Mouse (Mus musculus) embryo, embryonic 10.5 days (tissue): ENCODE results near the gene Gpsm1.
A peak's percentile ranks its signal among the peaks of the same experiment; 100 is the strongest.

Experiments used
- DNase-seq: peaks from one replicate; pipeline ENCODE4 v3.0.0-alpha.2; 2015; ENCODE audit warnings: low spot score

The Gpsm1 gene

DNA sequence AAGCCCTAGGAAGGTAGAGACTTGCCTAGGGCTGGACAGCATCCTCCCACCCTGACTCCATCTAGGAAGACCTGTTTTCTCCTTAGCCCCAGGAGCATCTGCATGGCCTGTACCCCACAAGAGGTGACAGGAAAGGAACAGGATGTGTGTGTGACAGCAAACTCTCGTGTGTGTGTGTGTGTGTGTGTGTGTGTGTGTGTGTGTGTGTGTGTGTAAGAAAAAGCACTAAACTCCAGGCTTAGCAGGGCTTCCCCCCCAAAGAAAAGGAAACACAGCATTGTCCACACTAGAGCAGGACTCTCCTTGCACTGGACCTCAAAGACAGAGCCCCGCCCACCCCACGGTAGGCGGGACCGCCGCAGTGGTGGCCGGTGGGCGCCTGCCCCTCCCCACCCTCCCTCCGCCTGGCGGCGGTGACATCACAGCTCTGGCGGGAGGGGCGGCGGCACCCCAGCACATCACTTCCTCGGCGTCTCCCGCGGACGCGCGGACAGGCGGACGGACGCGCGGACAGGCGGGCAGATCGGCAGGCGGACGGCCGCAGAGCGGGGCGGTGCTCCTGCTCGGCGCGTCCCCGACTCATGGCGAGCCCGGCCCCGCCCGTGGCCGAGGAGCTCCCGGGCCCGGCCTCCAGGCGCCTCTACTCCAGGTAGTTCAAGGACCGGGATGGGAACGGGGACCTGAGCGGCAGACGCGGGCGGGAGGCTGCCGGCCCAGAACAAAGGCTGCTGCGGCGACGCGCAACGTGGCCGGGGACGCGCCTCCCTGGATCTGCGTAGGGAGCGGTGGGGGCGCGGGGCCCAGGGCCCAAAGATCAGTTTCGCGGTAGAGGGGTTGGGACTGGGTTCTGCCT lies at the start of gene Gpsm1:
Gene Gpsm1, plus strand, starts transcription at position 444 of the 853 bp plus-strand sequence.
- peak; percentile 94 for DNase-seq

DNA sequence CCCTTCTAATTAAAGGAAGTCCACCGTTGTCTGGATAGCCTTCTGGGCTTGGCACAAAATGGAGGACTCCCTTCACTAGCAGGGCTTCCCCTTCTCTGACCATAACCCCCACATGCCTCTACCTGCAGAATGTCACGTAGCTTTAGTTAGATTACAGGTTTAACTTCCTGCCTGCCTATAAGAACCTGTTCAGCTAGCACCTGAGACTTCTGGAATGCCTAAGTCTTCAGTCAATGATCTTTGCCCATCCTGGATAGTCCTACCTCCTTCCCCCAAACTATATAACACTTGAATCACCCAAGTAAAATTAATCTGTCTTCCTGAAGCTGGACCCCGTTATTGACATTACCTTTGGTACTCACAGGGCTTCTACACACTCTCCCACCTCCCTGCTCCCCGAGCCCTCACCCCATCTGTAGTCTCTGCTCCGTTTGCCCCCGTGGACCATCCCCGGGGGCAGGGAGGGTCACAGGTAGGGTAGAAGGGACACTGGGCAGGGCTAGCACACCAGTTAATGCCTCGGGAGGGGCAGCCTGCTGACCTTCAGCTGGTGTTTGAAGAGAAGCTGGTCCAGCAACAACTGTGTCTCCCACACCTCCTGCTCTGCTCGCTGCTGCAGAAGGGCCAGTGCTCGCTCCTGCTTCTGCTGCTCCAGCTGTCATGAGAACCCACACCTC lies 49.1 kb upstream of the Gpsm1 start:
- no peak for DNase-seq

- no peak for DNase-seq
These were observed 47.1 kb upstream of the Gpsm1 start for GRCm38 (mm10) chr2:26268216-26268615.

DNA sequence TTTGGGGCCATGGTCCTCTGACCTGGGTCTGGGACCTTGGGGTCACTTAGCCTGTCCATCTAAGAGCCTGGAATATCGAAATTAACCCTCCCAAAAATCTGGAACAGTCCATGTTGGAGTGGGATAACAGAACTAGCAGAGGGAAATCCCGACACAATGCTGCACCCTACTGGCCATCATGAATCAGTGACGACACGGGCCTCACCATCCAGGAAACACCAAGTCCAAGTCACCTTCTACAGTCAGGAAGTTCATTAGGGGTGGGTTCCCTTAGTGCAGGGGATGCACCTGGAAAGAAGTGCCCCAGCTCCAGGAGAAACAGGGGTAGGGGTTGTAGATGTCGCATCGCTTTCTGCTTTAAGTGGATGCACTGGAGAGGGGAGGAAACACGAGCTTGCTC lies 41.7 kb upstream of the Gpsm1 start:
- peak; percentile 88 for DNase-seq

- DNase-seq, result no peak
These were observed 35.6 kb upstream of the Gpsm1 start for GRCm38 (mm10) chr2:26279712-26280111.

DNA sequence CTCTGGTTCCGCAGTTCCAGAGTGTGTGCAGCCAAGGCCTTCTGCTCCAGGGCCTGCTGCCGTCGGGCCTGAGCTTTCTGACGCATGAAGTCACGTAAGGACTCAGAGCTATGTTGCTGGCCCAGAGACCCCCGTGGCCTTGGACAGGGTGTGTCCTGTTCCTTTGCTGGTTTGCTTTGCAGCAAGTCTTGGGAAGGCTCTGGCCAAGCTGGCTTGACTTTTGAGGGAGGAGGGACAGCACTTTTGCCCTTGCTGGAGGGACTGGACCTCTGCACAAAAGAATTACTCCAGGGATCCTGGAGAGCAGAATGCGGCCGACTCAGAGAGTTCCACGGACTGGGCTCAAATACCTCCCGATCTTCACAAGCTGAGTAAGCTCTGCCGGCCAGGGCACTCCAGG lies 34.7 kb upstream of the Gpsm1 start:
- DNase-seq, result no peak

DNA sequence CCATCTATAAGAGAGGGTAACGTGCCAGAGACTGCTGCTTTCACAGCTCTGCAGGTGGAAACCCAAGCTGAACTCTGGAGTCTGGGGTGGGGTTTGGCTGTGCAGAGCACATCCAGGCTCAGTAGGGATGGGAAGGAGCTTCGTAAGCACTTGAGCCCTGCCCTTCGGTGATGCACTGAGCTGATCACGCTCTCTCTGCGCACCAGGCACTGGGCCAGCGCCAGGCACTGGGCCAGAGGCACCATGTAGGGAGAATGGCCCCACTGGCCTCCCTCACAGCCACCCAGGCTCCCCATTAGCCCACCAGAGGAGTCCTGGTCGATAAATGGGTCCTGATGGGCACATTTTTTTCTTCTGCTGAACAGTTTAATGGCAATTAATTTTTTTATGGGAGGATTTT lies 29.5 kb upstream of the Gpsm1 start:
- DNase-seq, result no peak

GRCm38 (mm10) chr2:26286391-26286790 lies 28.9 kb upstream of the Gpsm1 start:
- peak; percentile 66 for DNase-seq

DNA sequence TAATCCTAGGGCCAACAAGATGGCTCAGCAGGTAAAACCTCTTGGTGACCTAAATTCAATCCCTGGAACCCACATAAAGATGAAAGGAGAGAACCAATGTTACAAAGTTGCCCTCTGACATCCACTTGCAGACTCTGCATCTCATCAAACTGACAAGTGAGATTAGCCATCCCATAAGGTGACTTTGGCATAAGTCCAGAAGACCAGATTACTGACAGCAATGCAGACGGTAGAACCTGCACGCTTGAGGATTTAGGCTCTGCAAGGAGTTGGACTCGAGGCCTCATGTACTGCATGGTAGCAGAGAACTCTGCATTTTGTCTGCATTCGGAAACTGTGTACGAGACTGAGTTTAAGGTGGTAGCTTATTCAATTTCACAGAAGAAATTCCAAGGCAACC lies 25.2 kb upstream of the Gpsm1 start:
- no peak for DNase-seq

DNA sequence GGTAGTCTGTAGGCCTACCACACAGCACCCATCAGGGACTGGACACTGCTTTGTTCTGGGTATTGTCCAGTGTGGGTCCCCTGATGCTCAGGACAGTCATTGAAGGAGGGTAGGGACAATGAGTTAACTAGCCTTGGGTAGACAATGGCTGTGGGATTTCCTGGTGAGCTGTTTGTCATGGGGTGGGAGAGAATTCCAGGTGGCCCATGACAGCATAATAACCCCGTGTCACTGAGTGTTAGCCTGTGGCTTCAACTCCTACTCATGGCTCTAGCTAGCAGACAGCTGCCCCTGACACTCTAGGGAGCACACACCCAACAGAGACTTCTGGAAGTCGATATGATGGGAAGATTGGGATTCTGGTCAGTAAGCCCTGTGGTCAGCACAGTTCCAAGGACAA lies 20.9 kb upstream of the Gpsm1 start, which contains the start of gene Ccdc187:
Gene Ccdc187, minus strand, starts transcription at position 101 of the 400 bp plus-strand sequence.
- no peak for DNase-seq

DNA sequence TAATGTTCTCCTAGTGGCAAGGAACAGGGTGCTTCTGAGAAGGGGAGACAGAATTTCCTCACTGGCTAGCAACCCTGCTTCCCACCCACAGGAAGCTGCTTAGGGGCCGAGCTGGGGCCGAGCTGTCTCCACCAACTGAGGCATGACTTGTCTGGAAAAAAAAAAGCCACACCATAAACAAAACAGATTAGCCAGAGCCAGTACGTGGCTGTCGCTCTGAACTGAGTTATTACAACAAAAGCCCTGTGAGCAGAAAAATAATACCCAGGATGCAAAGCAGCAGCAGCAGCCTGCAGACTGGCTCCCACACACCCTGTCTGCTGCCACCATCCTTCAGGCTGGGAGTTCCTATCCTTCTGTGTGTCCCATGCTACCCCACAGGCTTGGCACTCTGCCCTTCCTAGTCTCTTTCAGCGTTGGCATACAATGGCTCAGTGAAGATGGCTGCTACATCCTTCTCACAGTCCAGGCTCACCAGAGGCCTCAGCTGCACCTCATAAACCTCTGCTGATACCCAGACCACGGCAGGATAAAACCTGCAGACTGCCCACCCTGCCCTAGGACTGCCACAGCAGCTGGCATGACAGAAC lies 18.6 kb upstream of the Gpsm1 start:
- DNase-seq, result no peak

DNA sequence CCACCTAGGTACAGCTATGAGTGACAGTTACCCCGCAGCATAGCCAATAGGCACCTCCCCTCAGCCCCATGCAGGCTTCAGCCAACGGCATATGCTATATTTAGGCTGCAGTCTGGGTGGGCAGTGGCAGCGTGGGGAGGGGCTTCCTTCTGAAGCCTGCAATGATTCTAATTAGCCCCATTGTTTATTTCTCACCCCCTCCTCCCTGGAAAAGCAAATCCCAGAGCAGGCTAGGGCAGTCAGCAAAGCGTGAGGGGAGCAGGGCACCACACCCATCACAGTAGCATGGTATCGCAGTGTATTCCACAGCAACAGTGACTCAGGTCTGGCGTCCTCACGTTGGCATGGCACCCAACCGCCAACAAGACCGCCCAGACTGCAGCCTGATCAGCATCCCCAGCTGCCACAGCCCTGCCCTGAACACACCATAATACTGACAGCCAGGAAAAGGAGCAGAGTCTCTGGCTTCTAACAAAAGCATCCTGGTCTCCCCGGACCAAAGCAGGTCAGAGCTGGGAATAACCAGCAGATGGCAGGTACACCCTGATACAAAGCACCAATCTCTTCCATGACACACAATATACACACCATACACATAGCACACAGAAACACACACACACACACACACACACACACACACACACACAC lies 17.0 kb upstream of the Gpsm1 start:
- DNase-seq, result peak; percentile 43

GRCm38 (mm10) chr2:26298856-26299230 lies 16.5 kb upstream of the Gpsm1 start:
- peak; percentile 31 for DNase-seq

DNA sequence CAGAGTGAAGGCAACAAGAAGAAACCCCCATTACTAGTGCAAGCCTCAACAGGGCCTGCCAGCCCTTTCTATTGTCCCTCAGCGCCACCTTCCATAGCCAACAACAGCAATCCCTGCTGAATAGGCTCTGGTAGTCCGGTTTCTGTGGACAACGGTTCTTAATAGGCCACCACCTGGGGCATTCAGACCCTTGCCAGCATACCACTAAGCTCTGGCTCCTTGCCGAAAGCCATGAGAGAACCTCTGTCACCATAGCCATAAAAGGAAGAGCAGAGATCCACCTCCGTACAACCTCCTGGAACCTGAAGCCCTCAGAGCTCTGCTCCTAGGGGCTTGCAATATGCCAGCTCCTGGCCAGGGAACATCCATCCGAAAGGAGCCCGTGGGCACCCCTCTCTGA lies 16.0 kb upstream of the Gpsm1 start:
- no peak for DNase-seq

GRCm38 (mm10) chr2:26300161-26300807 lies 15.0 kb upstream of the Gpsm1 start:
- DNase-seq, result no peak

- peak; percentile 93 for DNase-seq
These were observed 14.5 kb upstream of the Gpsm1 start for GRCm38 (mm10) chr2:26300808-26301174.

DNA sequence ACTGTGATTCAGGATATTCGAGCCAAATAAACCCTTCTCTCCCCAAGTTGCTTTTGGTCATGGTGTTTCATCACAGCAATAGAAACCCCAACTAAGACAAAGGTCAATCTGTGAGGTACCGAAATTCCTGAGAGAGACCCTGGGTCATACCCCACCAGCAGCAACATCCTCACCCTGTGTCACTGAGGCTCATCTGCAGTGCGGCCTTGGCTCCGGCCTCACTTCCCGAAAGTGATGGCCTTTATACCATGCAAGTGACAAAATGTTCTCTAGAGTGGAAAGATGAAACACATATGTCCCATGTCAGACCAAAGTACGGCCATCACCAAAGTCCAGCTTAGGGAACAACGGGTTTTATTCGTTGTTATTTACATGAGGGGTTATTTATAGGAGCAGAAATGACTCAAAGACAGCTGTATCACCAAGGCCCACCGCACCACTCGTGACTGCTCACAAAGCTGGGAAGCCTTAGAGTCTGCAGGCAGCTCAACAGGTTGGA lies 13.3 kb upstream of the Gpsm1 start:
- DNase-seq, result no peak

DNA sequence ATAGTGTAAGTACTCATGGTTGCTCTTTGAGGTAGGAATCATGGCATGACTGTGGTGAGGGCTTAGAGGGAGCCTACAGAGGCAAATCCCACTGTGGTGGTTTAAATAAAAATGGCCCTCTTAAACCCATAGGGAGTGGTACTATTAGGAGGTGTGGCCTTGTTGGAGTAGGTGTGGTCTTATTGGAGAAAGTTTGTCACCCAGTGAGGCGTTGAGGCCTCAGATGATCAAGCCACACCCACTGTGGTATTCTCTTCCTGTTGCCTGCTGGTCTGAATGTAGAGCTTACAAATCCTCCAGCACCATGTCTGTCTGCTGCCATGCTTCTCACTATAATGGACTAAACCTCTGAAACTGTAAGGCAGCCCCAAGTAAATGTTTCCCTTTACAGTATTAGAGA lies 10.6 kb upstream of the Gpsm1 start:
- DNase-seq, result no peak

- no peak for DNase-seq
These were observed 9.8 kb upstream of the Gpsm1 start for GRCm38 (mm10) chr2:26305555-26305954.

DNA sequence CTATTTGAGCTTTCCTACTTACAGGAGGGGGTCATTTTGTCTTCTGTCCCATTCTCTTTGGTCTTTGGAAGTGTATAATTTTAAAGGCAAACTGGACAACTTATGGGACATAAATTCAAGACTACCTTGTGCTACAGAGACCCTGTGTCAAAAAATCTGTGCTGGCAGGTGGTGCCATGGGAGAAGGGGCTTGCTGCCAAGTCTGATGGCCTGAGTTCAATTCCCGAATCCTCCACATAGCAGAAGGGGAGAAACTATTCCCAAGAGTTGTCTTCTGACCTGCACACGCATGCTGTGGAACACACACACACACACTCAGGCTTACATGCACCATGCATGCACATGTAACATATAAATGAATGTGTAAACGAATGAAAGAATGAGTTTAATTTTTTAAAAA lies 8.6 kb upstream of the Gpsm1 start:
- no peak for DNase-seq

GRCm38 (mm10) chr2:26309739-26310138 lies 5.6 kb upstream of the Gpsm1 start:
- DNase-seq, result peak; percentile 75

- DNase-seq, result no peak
These were observed 3.4 kb upstream of the Gpsm1 start for GRCm38 (mm10) chr2:26311936-26312335.
